Mouse (Mus musculus) layer of hippocampus, postnatal 10 days (tissue): ENCODE results near the gene Gpr37l1. TPM values are rescaled to one million over a fixed set of nuclear protein-coding genes. Genes with fewer than 3 reads are reported as not detected.
A peak's percentile ranks its signal among the peaks of the same experiment; 100 is the strongest.
"Not testable (repeated sequence)": the region's sequence is repeated elsewhere in the genome, so short reads cannot be mapped to it uniquely, and the experiment has no call there.

ENCODE experiments used
- DNase-seq, 2 experiments: peaks; one replicate each; pipeline ENCODE4 v3.0.0; 2021; ENCODE audit warnings: low spot score in 2 of 2
- total RNA-seq, 2 experiments: library from RNA; stranded (reverse); gene quantifications; 2 replicates each; pipeline ENCODE4 v1.2.3; 2021

The Gpr37l1 gene
- total RNA-seq, 2 experiments from 2014 or later: 120 to 129 TPM

GRCm38 (mm10) chr1:135126443-135127027, 40.9 kb downstream of the Gpr37l1 start:
- no peak for DNase-seq

- peak in 1 of 2 experiments; percentile 49 for DNase-seq
These were observed 41.5 kb downstream of the Gpr37l1 start for GRCm38 (mm10) chr1:135125990-135126389.

GRCm38 (mm10) chr1:135124573-135125363, 42.7 kb downstream of the Gpr37l1 start:
- DNase-seq: no peak

GRCm38 (mm10) chr1:135112661-135113060, 54.8 kb downstream of the Gpr37l1 start:
- peak; percentile 44 to 64 for DNase-seq

- not testable (repeated sequence) for DNase-seq
These were observed 56.2 kb downstream of the Gpr37l1 start for GRCm38 (mm10) chr1:135111271-135111670.

Other genes with a start within 250 kb of the Gpr37l1 start
- 10 to 100 TPM; 64.2 to 70.2 TPM for gene Ppp1r12b, start 211.7 kb downstream of the Gpr37l1 start, total RNA-seq
- 1 to 10 TPM; 2.1 to 4.2 TPM for gene Ube2t, start 205.1 kb downstream of the Gpr37l1 start, total RNA-seq
- gene Lgr6, start 62.4 kb downstream of the Gpr37l1 start, total RNA-seq: 1 to 10 TPM; 1.4 to 1.8 TPM
- under 1 TPM; 0.11 to 0.14 TPM for gene Ptpn7, start 35.0 kb downstream of the Gpr37l1 start, total RNA-seq
- 100 to 1,000 TPM; 393 to 420 TPM for gene Arl8a, start 20.9 kb downstream of the Gpr37l1 start, total RNA-seq
- gene Elf3, start 90.9 kb upstream of the Gpr37l1 start, total RNA-seq: not detected
- 10 to 100 TPM; 52.2 to 54.7 TPM for gene Rnpep, start 116.4 kb upstream of the Gpr37l1 start, total RNA-seq
- 100 to 1,000 TPM; 154 to 163 TPM for gene Timm17a, start 146.1 kb upstream of the Gpr37l1 start, total RNA-seq
- gene Lmod1, start 157.1 kb upstream of the Gpr37l1 start, total RNA-seq: under 1 TPM; 0.30 to 0.62 TPM
- 100 to 1,000 TPM in 1 of 2 experiments, 10 to 100 TPM in 1; 99.4 to 105 TPM for gene Shisa4, start 207.6 kb upstream of the Gpr37l1 start, total RNA-seq